Mouse (Mus musculus) right cerebral cortex, postnatal 25 days (tissue): ENCODE data around the gene Mapkapk2.

Experiments
- DNase-seq: peaks from one replicate; pipeline ENCODE4 v3.0.0; 2022

Mapkapk2 gene

DNA sequence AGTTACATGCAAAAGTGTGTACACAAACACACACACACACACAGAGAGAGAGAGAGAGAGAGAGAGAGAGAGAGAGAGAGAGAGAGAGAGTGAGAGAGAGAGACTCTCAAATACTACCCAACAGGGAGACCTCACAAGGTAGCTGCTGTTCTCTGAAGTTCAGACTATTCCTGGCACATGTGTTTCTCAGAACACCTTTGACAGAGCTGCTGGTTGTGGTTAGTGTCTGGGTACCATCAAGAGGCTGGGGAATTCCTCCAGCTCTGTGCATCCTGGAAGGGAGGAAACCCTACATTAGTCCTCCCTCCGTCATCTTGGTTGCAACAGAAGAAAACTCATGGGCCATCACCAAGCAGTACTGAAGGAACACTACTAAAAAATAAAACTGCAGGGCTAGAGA, 16.9 kb downstream of the Mapkapk2 start:
- DNase-seq, result no peak

DNA sequence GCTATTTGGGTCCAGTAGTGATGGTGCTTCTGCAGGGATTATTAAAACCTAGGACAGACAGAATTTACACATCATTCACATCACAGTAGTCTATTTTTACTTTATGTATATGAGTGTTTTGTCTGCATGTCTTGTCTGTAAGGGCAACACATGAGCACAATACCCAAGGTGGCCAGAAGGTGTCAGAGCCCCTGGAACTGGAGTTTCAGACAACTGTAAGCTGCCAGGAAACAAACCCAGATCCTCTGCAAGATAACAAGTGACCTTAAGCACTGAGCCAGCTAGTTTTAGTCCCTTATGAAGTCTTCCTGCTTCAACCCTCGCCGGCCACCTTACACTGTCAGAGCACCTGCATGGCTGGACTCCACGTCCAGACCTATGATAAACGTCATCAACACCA, 17.9 kb downstream of the Mapkapk2 start:
- no peak for DNase-seq

DNA sequence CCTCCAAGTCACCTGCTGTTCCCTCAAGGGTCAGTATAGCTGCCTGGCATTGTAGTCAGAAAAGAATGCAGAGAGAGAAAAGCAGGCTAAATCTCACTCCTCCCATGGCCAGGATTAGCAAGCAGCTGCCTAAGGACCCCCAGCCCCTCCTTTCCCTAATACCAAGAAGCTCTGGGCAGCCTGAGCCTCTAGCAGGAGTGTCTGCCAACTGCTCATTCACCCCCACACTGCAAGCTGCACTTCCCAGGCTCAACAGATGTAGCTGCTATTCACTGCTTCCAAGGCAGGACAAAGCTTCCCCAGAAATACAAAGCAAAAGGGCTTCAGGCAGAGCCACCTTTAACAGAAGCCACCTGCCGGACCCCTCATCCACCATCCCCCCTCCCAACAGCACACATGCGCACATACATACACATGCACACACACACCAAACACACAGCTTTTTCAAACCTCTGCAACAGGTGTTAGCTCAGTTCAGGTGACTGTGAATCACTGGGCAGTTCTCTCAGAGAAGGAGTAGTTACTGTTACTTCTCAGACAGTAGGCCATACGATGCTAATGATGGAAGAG, 18.8 kb downstream of the Mapkapk2 start:
- DNase-seq, result peak; percentile 69

DNA sequence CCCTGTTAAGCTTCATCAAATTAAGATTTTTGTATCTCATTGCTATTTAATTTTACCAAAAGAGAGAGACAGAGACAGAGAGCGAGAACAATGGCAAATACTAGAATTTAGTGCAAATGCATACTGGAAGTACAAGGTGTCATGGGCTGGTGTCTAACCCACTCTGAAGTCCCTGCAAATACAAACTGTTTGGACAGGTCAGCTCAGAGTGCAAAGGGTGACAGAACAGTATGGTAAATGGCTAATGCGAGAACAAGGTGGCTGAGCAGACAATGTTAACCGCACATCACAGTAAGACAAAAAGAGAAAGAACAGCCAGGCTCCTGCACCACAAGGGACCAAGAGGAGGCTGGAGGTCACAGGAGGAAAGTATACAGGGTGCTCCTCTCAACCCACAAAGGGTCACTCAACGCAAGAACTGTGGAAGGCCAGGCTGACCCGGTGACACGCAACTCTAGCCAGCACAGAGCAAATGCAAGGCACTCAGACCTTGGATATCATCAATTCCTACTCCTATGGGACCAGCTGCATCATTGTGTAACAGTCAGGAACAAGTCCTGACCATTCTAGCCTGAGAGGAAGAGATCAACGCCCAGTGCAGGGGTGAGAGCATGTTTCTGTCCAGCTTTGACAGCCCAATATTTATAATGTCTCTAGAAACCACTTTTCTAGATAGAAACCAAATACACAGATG, 22.4 kb downstream of the Mapkapk2 start:
- no peak for DNase-seq

DNA sequence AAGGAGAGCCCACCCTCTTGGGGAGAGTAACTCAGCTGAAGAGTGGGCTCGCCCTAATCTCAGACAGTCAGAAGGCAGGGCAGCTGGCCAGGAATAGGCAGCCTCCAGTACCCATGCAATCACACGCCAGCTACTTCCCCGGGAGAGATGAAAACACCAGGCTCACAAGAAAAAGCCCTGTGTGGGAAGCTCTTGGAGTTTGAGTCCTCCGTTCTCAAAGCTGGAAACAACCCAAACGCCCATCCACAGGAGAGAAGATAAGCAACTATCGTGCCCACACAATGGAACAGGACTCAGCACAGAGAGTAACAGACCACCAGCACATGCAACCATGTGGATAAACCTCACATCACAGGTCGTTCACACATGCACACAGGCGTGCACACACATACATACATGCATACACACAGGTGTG, 23.1 kb downstream of the Mapkapk2 start:
- DNase-seq, result peak; percentile 67

DNA sequence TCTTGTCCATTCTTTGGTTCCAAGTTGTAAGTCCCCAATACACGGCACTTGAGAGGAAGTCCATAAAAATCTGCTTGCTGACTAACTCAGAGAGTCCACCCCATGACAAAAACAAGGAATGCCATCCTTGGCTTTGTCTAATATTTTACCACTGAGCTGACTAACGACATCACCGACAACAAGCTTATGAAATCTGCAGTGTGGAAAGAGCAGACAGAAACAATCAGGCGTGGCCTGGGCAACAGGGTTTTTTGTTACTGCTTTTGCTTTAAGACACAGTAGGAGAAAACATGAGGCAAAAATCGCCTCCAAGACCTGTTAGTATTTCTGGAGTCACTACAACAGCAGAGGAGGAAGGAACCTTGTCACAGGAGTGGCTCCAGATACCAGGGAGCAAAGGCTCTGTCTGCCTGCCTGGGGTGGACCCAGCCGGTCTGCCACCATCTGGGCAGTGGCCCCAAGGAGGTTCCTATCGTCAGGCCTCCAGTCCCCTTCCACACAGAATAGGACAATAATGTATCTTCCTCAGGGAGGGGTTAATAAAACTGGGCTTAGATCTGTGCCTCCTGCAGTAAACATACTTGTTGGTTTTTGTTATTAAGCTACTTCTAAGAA, 25.1 kb downstream of the Mapkapk2 start:
- no peak for DNase-seq

DNA sequence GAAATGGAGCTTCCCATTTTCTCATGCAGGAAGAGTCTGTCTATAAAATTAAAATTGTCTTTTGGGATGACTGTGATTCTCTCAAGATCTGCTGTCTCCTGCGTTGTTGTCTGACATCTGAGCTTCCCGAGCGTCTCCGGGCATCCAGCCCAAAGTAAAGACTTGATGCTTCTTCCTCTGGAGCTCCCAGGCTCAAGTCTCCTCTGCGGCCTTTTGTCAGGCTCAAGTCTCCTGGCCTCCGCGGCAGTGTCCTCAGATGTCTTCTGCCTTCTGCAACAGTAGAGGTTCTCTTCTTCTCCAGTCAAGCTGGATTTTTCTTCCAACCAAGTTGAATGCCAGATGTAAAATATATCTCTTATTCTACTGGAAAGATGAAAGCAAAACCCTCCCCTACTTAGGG, 28.6 kb downstream of the Mapkapk2 start:
- DNase-seq, result no peak

DNA sequence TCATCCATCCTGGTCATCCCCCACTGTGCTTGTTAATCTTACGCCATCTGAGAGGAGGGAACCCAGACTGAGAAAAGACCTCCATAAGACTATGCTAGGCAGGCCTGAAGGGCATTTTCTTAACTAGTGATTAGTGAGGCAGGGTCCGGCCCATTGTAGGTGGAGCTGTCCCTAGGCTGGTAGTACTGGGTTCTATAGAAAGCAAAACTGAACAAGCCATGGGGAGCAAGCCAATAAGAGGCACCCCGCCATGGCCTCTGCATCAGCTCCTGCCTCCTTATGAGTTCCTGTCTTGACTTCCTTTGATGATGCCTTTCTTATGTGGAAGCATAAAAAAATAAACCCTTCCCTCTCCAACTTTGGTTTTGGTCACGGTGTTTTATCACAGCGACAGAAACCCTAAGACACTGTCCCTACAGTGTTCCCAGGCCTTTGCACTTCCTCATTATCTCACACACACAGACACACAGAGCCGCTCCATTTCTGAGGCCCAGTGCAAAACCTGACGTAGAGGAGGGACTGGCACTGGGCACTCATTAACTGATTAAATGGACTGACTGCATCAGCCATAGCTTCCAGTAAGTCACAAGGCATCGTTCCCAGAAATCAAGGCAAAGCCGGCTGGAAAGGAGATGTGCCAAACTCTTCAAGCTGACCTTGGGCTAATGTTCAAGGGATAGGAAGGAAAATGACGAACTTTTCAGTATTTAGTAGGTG, 29.5 kb downstream of the Mapkapk2 start:
- DNase-seq, result no peak

DNA sequence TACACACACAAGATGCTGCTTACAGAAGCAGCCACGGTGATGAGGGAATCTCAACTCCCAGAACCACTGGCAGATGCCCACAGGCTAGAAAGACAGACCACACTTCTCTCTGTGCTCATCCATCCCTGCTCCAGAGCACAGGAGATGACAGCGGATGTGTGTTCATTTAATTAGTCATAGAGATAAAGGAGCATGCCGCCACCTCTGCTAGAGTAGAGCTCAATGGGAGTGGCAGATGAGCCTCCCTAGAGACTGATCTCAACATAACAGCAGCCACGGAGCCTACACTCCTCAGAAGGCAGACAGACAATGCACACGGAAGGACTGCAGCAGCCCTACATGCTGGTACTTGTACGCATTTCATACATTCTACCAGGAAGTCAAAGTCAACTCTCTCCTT, 33.4 kb downstream of the Mapkapk2 start:
- no peak for DNase-seq

DNA sequence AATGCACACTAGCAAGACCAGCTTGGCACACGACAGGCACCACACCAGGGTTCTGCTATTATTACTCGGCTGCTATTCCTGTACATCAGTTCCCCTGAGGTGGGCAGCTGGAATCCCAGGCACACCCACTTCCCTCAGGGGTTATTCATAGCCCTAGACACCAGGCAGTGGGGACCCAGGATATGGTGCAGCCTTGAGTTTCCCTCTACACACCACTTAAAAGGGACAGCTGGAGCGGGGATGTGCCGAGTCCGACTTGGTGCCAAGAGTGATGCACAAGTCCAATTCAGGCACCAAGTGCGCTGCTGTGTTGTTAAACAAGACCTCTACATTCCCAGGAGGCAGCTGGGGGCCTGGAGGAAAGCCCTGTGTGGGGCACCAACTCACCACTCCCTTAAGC, 34.8 kb downstream of the Mapkapk2 start:
- peak; percentile 65 for DNase-seq

DNA sequence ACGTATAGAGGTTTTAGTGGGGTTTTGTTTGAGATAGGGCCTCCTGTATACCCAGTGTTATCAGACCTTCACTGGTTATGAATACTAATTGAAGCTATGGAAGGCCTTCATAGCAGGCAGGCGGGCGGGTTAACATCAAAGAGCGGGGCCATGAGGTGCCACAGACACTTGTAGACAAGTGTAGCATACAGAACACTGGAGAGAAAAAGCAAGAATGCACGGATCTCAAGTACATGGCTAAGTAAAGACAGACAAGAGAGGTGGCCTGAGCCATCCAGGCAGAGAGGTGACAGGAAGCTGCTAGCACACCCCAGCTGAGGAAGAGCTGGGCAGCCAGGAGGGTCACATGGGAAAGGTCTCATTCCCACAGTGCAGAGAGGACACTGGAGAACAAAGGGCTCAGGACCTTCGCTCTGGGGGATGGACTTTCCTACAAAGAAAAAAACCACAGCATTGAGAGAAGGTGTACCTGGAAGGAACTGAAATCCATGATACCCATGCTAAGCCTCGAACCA, 35.8 kb downstream of the Mapkapk2 start:
- DNase-seq, result no peak

DNA sequence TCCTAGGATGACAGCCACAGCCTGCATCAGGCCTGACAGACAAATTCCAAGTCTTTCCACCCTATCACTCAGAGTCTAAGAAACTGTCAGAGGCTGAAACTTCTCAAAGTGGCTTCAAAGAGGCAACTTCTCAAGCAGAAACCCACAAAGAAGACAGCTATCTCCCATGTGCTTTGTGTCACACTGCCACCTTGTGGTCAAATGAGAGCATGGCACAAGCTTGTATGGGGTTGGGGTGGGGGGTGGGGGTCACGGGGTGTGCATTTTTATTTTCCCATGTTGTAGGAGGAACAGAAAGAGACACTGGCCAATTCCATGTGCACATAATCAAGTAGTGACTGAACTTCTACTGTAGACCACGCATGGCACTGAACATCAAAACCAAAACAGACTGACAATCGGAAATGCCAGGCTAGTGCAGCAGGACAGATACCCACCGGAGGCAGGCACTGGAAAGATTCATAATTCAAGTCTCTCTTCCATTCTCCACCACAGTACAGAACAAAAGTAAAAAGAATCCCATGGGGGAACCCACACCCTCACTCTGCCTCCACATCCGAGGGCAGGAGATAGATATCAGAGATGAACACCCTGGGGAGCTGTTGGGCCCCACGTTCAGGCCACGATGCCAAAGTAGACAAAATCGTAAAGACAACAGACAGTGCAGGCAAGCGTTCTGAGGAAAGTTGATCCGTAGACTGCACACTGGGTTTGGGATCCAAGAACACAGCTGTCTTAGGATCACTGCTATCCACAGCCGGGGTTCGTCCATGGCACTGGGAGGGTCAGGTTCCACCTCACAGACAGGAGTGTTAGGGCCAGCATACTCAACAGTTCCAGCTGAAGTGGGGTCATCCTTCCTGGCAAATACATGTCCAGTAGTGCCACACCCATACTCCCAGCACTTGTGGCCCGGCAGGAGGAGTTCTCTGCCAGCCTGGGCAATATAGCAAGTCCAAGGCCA, 37.1 kb downstream of the Mapkapk2 start:
- DNase-seq, result no peak

DNA sequence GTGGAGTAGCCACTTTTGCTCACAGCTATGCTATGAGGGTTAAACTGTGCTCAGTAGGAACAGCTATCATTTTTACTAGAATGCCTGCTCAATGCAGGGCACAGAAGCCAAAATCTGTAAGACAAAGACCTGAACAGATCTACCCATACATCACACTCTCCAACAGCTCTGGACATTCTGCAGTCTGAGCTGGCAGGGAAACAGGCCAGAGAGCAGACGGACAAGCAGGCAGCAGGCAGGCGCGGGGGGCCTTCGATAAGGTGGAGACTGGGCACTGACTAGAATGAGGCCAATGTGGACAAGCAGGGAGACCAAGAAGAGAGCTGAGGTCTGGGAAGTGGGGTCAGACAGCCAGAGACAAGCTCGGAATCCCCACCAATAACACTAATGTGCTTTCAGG, 37.8 kb downstream of the Mapkapk2 start:
- no peak for DNase-seq

DNA sequence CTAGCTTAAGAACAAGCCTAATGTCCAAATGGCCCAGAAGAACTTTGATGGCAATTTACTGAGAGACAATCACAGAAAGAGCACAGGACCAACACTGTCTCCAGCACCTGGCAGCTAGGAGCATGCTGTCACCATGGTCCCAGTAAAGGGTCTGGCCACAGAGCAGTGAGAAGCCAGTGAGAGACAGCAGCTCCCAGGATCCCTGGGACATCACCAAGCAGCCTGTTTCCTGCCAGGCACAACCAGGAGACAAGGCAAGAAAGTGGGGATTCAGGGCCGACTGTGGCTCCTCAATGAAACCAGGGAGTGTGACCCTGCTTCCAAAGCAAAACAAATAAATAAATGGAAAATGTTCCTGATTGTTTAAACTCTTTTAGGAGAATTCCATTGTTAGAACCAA, 38.2 kb downstream of the Mapkapk2 start:
- no peak for DNase-seq

DNA sequence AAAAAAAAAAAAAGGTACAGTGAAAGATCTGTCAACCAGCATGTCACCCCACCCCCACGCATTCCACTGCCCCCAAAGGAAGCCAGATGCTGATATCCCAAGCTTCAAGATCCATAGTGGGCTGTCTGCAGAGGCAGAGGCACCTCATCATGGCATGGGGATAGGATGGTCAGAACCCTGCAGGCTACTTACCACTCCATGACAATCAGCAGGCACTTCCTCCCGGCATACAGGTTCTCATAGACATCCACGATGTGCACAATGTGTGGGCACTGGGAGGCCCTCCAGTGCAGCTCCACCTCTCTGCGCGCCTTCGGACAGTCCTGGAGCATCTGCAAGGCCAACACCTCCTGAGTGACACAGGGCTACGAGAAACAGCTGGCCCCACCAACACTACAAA, 39.2 kb downstream of the Mapkapk2 start:
- DNase-seq, result no peak

DNA sequence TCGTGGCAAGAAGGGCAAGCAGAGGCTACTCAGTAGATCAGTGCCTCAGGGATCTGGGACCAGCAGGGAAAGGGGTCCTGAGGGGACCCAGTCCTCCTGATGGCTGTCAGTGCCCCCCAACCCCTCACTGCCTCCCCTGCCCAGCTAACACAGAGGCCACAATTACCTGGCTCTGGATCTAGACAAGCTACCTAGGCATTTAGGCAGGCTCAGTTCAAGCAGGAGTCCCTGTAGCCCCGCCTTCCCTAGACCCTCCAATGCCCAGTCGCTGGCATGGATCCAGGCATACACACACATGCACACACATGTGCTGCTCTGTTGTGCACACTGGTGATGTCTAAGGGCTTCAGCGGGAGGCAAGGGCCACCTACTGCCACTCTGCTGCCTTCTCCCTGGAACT, 43.4 kb downstream of the Mapkapk2 start:
- DNase-seq, result no peak

DNA sequence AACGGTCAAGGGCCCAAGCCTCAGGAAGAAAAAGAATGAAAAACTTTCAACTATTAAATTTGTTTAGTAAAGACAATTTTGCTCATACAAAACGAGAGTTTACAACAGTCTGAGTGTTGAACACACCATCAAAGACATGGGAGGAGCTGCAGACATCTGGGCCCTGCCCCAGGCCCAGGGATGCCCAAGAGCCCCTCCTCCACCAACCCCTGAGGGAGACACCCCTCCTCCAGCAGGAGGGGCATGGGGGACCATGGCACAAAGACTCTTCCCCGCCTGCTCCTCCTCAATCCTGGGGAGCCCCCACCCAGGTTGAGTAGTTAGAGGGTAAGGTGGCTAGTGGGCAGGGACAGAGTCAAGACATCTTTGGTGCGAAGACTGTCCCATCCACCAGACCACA, 44.0 kb downstream of the Mapkapk2 start:
- DNase-seq, result no peak

DNA sequence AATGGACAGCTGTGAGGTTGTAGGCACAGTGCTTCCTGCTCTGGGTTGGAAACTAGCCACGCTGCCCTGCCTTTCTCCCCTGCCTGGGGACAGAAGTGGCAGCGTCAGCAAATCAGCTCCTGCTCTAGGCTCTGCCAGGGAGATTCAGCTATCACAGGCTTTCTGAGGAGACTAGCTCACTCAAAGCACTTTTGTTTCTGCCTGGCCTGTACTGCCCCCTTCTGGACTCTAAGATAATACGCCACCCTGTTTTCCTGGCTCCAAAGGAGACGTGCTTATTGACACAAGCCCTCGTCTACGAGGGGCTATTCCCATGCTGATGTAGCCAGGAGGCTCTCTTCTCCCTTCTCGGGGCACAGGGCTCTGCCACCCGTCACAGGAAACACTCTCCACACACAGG, 44.4 kb downstream of the Mapkapk2 start:
- DNase-seq, result peak; percentile 65

DNA sequence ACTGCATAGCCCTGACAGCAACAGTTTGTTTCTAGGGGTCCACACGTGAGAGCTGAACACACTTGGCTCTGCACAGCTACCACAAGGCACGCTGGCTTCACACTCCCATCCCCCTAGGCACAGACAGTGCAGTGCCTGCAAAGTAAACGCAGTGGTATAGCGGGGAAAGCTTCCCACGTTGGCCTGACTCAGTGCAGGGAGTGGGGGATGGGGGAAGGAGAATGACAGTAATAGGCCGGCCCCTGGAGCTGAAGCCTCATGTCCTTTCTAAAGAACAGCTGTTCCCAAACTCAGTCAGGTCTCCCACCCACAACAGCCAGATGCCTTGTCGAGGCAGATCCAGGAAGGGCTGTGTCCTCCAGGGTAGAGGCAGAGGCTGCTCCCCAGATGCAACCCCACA, 46.6 kb downstream of the Mapkapk2 start:
- DNase-seq, result peak; percentile 38

DNA sequence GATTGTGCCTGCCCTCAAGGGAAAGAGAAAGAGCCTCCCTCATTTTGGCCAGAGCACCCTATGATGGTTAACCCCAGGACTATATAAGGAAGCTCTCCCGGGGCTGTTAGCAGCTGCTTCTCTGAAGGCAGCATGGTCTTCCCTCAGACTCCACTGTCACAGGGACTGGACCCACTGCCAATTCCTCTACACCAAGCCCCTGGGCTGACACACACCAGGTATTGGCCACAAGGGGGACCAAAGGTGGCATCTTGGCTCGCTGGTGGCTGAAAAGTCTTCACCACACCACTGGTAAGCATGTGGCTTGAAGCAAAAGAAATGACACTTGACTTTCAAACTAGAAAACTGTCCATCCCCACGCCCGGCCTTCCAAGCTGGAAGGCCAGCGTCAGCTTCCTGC, 47.0 kb downstream of the Mapkapk2 start:
- no peak for DNase-seq

DNA sequence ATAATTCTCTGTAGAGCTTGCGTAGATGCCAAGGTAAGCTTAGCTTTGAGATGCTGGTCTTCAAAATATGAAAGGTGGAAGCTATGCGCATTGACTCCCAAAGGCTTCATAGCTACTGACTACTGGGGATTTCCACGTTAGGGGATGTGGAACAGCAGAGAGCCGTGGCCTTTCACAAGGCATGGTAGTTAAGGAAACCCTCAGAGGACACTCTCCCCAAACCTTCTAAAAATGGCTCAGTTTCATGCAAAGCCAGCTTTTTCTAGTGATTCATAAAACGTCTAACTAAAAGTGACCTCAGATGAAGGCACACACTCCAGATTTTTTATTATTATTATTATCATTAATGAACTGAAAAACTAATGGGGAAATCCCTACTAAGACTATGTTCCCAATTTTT, 47.6 kb downstream of the Mapkapk2 start:
- no peak for DNase-seq

DNA sequence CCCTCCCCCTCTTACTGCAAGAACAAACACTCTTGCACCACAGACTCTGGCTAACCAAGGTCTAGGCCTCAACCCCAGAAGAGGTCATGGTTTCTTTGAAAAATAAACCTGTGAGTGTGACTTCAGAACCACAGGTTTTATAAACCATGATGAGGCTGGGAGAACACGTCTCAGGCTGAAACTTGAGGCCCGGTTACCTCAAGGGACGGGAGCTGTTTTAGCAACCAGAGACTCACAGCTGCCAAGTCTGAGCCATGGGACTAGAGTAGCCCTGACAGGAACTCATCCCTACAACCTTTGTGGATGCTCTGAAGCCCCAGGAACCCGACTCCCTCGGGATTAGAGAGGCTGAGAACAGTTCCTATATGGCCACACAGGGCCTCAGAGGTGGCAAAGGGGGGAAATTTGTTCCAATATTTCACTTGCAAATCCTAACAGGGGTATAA, 48.2 kb downstream of the Mapkapk2 start:
- DNase-seq, result no peak

DNA sequence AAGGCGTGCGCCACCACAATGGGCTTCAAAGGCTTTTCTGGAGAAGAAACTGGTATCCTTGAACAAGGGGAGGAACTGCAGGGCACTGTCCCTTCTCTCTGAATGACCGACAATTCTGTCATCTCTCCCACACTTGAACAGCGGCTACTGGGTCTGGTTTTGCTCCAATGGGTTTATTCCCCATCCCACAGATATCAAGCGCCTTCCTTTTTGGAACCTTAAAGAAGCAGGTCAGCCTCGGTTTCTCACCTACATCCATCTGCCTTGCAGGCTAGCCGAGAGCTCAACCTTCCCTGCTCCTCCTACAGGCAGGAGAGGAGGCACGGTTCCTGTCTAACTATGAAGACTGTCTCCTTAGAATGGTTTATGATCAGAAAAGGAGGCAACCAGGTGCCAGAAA, 48.7 kb downstream of the Mapkapk2 start:
- DNase-seq, result no peak
